Mouse (Mus musculus): Measurements from ENCODE around the gene Hist1h2ba. TPM values are rescaled to one million over a fixed set of nuclear protein-coding genes. Genes with fewer than 3 reads are reported as not detected.

The Hist1h2ba gene
- total RNA-seq, 2 experiments from 2014 or later: not detected

DNA sequence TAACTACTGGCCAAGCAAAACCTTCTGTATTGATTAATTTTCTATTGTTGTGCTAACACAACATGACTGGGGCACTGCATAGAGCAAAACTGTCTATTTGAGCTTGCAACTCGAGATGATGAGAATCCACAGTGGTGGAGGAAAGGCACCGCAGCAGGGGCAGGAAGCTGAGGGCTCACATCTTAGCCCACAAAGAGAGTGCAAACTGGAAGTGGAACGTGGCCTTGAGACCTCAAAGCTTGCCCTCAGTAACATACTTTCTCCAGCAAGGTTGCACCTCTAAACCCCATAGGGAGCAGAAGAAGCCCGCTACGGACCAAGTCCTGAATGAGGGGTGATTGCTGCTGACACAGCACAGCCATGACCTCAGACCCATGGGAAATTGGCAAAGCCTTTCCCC, 23.8 kb downstream of the Hist1h2ba start:
- DNase-seq: no peak
- intact Hi-C loops (cut with DNase I): no loop called here

DNA sequence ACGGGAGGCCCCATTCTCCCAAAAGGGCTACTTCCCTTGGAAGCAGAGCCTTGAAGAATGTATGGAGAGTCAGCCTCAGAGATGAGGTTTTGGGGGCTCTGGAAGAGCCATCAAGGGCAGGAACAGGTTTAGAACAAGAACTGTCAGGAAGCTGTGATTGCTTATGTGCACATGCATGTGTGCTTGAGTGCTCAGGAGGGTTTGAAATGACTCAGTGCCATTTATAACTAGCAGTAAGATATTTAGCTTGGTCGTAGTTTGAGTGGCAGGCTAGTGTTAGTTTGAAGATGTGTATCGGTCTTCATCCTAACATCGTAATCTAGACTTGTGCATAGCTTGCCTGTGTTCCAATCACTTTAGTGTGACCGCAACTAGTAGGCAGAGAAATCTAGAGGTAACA, 27.1 kb downstream of the Hist1h2ba start:
- intact Hi-C loops (cut with DNase I): no loop called here
- DNase-seq: no peak

DNA sequence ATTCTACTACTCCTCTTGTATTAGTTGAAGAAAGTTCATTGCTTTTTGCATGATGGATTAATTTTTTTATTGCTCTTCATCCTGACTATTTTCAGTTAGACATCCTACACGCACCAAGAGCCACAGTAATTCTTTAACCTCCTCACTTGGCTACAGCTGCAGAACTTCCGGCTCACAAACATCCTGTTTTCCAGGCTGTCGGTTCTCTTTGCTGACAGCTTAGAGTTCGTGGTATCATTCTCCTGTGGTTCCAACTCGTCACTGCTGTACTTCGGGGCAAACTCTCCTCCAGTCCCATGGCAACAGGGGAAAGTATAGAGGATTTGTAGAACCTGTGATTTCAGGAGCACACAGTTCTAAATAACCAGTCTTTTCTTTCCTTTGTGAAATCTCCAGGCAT, 35.7 kb downstream of the Hist1h2ba start:
- intact Hi-C loops (cut with DNase I): no loop called here
- no peak for DNase-seq

DNA sequence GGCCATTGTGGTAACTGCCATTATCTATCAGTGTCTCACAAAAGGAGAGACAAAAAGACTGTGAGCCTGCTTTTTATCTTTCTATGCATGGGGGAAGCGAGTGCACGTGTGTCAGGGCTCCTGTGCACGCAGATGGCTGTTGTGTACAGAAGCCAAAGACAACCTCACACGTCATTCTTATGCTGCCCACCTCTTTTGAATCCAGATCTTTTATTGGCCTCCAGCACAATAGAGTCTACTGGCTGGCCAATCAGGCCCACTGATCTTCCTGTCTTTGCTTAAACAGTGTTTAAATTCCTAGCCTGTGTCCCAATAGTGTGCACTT, 40.7 kb downstream of the Hist1h2ba start:
- intact Hi-C loops (cut with DNase I): no loop called here
- no peak for DNase-seq

GRCm38 (mm10) chr13:23892592-23893268, 41.2 kb downstream of the Hist1h2ba start:
- DNase-seq: no peak
- intact Hi-C loops (cut with DNase I): no loop called here

DNA sequence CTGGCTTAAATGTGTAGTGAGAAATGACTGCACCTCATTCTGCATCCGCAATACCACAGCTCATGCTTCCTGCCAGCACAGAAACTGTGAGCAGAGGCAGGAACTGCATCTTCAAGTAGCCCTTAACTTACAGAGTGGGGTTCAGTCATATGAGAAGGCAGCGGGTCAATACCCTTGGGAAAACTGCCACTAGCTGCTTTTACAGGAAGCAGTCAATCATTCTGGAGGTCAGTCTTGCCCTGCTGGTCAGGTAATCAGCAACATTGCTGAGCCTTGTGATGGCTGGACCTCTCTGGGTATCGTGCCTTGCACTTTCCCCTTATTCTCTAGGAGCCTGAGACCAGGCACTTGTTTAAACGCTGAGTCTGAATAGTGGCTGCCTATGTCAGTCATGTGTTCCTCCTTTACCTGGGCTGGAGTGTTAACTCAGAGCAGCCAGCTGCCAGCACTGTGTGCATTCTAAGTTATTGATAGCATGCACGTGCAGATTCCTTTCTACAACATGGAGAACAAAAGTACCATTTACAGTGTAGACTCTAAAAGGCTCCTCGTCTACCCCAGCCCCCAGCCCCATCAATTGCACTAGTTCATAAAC, 44.8 kb downstream of the Hist1h2ba start:
- intact Hi-C loops (cut with DNase I): no loop called here
- DNase-seq: no peak

GRCm38 (mm10) chr13:23887026-23887725, 46.8 kb downstream of the Hist1h2ba start:
- DNase-seq: no peak
- intact Hi-C loops (cut with DNase I): no loop called here

DNA sequence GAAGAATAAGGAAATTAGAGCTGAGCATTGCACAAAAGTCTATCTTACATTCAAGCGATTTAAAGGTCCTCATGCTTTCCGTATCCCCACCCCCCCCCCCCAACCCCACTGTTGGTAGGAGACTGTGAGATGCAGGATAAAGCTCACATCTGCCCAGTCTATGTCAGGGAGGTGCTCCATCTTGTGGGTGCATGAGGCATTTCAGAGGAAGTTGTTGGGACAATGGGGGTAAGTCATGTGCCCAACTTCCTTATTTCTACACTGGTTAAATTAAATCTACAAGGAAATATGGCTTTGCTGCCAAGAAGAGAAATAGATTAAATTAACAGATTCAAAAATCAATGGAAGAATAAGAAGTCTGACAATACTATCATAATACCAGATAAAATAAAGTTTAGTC, 48.4 kb downstream of the Hist1h2ba start:
- DNase-seq: no peak
- intact Hi-C loops (cut with DNase I): no loop called here

Small RNAs within 50 kb of the gene (microRNA-seq; reads per million reads assigned to microRNA genes)
- gene Gm44344: not detected

Other genes starting within 250 kb of the Hist1h2ba start
- gene Hist1h2bc, start 250.0 kb downstream of the Hist1h2ba start, total RNA-seq (2021): 10 to 100 TPM; 16.7 to 17.0 TPM
- not detected for gene Hist1h1t, start 238.3 kb downstream of the Hist1h2ba start, total RNA-seq (2021)
- gene Hist1h4c, start 235.7 kb downstream of the Hist1h2ba start, total RNA-seq (2021): 100 to 1,000 TPM; 109 to 126 TPM
- gene Hfe, start 223.3 kb downstream of the Hist1h2ba start, total RNA-seq (2021): 1 to 10 TPM; 1.7 to 2.3 TPM
- gene Hist1h1c, start 195.3 kb downstream of the Hist1h2ba start, total RNA-seq (2021): 100 to 1,000 TPM; 154 to 166 TPM
- 10 to 100 TPM; 39.8 to 41.0 TPM for gene Hist1h3c, start 188.6 kb downstream of the Hist1h2ba start, total RNA-seq (2021)
- gene Hist1h2bb, start 187.4 kb downstream of the Hist1h2ba start, total RNA-seq (2021): 10 to 100 TPM; 62.4 to 81.1 TPM
- gene Hist1h2ab, start 183.0 kb downstream of the Hist1h2ba start, total RNA-seq (2021): 100 to 1,000 TPM; 116 to 120 TPM
- 100 to 1,000 TPM in 1 of 2 experiments, 10 to 100 TPM in 1; 95.4 to 102 TPM for gene Hist1h3b, start 181.9 kb downstream of the Hist1h2ba start, total RNA-seq (2021)
- 100 to 1,000 TPM; 139 to 151 TPM for gene Hist1h4b, start 177.1 kb downstream of the Hist1h2ba start, total RNA-seq (2021)
- 100 to 1,000 TPM; 134 to 137 TPM for gene Hist1h4a, start 172.9 kb downstream of the Hist1h2ba start, total RNA-seq (2021)
- 100 to 1,000 TPM; 114 to 125 TPM for gene Hist1h3a, start 171.8 kb downstream of the Hist1h2ba start, total RNA-seq (2021)
- gene Hist1h1a, start 170.5 kb downstream of the Hist1h2ba start, total RNA-seq (2021): 10 to 100 TPM; 62.9 to 79.4 TPM
- not detected for gene Trim38, start 164.2 kb downstream of the Hist1h2ba start, total RNA-seq (2021)
- gene Slc17a2, start 127.2 kb downstream of the Hist1h2ba start, total RNA-seq (2021): not detected
- under 1 TPM in 1 of 2 experiments, not detected in 1; 0.10 TPM for gene Slc17a3, start 94.7 kb downstream of the Hist1h2ba start, total RNA-seq (2021)
- gene Slc17a1, start 66.4 kb downstream of the Hist1h2ba start, total RNA-seq (2021): not detected
- not detected for gene Slc17a4, start 19.1 kb downstream of the Hist1h2ba start, total RNA-seq (2021)
- not detected for gene Hist1h2aa, start 306 bp upstream of the Hist1h2ba start, total RNA-seq (2021)
- gene Scgn, start 57.1 kb upstream of the Hist1h2ba start, total RNA-seq (2021): under 1 TPM; 0.26 to 0.58 TPM